Mouse (Mus musculus): ENCODE results near the gene Rin2.

DNA sequence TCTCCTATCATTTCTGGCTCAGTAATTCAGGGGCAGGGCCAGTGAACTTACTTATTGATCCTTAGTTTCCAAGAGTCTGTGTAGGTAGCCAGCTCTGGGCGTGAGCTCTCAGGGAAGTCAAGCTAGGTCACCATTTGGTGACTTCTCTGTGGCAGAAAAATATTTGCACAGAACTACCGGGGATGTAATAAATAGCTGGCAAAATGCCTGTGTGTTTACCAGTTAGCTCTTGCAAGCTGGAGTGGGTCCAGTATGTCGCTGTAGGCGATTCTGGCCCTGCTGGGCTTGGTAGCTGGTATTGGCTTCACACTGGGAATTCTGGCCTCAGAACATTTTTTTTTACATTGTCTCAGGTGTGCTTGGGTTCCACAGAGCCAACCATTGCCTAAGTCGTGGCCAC is 60.1 kb downstream of the Rin2 start:
- no peak for TF ChIP-seq CTCF (IDR thresholded peaks at IDR 0.05; ENCODE audit: extremely low read depth, insufficient read length, insufficient replicate concordance, low read depth, low read length)
- TF ChIP-seq POLR2A (IDR thresholded peaks at IDR 0.05; ENCODE audit: low read depth, low read length): no peak

All from small intestine, adult 2 months (tissue).